Mouse (Mus musculus) embryonic fibroblast, embryonic 13.5 days (primary cell): ENCODE data around the gene Wwox.

Source experiments
- CTCF ChIP-seq: IDR thresholded peaks from 2 replicates; pipeline ENCODE4 v1.5.1; 2011; ENCODE audit warnings: mild to moderate bottlenecking, control low read depth, low read length, moderate library complexity, borderline replicate concordance; ENCODE audit not compliant: insufficient read depth
- POLR2A ChIP-seq: IDR thresholded peaks from 2 replicates; pipeline ENCODE4 v1.6.1; 2011; ENCODE audit warnings: low read depth, mild to moderate bottlenecking, control low read depth, low read length, moderate library complexity

DNA sequence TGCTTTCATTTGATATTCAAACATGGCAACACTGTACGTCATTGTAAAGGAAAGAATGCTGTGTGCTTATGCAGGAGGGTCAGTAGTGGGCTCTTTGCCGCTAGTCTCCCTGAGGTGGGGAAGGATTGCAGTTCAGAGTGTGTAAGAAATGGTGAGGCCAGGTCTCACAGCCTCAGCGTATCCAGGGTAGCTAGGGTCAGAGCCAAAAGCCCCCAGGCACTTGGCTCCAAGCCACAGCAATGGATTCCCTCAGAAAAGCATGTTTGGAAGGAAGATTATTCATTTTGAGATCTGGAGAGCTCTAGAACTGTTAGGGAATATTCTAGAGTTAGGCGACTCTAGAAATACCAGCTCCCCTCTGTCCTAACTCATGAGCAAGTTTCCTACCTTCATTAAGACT, 279.4 kb downstream of the Wwox start:
- TF ChIP-seq CTCF (no peak), POLR2A (no peak)
